Mouse (Mus musculus) urinary bladder, postnatal 10 days (tissue): ENCODE measurements at regions not wholly inside any gene's neighbourhood (a gene's known extent, or its start where the extent isn't known, plus 50 kb on each side); places are given as distances from the start of the nearest gene placed in this dataset.

ENCODE experiments used
- DNase-seq: peaks from one replicate; pipeline ENCODE4 v3.0.0; 2022; ENCODE audit warnings: low spot score

GRCm38 (mm10) chr15:67388514-67388913 lies 887.8 kb upstream of the Lrrc6 start:
- no peak for DNase-seq

GRCm38 (mm10) chr15:67386896-67387295 lies 886.2 kb upstream of the Lrrc6 start:
- no peak for DNase-seq

DNA sequence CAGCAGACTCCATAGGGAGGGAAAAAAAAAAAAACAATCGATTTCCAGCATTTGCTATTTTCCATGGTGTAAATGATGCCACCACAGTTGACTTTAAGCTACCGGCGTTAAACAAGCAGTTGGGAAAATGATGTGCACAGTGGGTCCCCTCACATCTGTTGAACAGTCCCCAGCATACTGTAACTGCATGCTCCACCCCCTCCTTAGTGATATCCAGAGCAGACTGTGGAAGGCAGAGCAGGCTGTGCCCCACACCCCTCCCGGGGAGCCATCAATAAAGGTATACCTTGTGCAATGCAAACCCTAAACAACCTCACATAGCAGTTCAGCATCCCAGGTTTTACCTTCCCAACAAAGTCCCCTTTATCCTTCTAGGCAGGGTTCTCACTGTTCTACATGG lies 872.9 kb upstream of the Lrrc6 start:
- DNase-seq, result no peak

DNA sequence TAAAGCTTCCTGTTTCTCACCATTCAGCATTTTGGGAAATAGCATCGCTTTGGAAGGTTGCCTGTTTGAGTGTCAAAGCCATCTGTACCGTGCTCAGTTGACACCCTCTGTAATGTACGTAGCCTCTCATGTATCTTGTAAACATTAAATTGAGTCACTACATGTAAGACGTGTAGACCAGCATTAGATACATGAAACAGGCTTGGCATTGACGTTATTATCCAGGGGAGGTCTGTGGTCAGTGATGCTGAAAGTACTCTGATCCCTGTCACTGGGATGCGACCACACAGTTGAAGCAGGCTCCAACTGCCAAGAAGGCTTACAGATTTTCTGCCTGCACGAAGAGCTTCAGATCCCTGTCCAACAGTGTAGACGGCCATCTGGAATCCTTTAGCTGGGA lies 872.3 kb upstream of the Lrrc6 start:
- DNase-seq, result no peak

GRCm38 (mm10) chr15:67364099-67364756 lies 863.5 kb upstream of the Lrrc6 start:
- no peak for DNase-seq

DNA sequence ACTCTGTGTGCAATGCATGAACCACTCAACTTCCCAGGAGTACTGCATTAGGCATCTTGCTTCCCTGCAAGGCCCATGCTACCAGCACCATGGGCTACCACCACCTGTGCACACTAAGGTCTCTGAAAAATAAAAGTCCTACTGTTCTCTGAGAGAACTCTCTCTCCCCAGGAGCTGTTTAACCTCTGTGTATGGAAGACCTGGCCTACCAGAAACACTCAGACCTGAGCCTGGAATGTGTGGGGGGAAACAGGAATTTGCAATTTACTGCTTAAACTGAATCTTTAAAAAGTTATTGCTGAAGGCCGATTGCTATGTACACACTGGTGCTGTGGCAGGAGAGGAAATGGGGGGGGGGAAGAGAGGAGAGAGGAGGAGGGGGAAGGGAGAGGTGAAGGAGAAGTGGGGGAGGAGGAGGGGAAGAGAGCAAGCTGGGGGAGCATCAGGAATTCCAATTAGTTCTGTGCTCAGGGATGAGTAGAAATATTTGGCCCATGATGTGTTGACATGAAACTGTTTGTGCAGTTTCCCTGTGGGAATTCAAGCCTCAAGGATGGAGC lies 860.4 kb upstream of the Lrrc6 start:
- DNase-seq, result no peak

GRCm38 (mm10) chr15:67357867-67358266 lies 857.2 kb upstream of the Lrrc6 start:
- no peak for DNase-seq

- no peak for DNase-seq
Measured at GRCm38 (mm10) chr15:67355334-67355733, 854.6 kb upstream of the Lrrc6 start.

DNA sequence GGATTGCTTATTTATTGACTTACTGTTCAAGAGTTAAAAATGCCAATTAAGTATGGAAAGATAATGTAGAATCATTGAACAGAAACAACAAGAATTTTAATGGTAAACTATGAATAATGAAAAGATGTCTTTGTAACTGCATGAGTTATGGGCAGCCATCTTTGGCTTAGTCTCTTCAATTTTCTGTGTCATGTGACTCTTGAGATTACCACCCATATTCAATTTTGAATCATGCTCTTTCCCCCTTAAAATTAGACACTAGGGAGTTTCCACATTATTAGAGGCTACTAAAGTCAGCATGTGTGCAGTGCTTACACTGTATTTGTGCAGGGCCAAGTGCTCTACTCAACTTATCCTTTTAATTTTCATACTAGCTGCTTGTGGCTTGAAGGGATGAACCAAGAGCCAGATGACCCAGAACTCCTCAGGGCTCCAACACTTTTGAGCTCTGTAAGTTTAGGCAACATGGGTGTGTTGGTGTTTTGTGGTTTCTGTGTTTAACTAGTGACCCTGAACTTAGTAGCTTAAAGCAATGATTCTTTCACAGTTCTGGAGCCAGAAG lies 854.0 kb upstream of the Lrrc6 start:
- DNase-seq, result no peak

GRCm38 (mm10) chr15:67349501-67349900 lies 848.8 kb upstream of the Lrrc6 start:
- DNase-seq, result no peak

DNA sequence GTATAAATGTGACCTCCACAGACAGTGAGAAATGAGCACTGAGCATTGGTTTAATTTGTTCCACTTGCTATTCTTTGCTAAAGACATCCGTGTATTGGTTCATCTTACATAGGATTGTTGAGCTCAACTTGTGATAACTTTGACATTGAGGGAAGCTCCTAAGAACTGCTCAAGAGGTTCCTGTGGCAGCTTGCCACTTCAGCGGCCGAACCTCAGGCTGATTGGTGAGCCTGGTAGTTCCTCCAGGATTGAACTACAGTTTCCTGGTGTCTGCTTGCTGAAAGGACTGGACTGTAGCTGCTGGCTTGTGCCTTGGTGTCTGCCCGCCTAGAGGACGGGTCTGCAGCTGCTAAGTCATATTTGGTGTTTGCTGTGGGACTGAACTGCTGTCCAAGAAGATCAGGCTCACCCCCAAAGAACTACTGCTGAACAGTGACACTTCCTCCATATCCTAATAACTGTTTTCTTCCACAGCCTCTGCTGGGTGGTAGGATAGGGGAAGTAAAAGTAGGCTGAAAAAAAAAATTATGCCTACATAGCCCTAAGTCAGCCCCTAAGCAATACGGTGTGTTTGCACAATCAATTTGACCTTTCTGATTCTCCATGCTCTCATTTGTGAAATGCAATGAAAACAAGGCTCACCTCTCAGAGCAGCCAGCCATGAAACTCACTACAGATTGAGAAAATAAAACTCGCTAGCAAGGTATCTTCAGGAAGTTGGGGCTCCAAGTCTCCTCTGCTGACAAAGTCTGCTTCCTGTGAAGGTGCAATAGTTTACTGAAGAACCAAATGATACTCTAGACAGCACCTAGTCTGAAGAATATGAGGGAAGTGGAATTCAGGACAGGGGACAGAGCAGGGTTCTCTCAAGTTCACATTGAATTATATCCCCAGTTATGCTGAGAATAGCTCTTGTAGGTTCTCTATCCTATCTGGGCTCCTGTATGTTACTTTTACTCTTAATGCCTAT lies 844.8 kb upstream of the Lrrc6 start:
- DNase-seq, result no peak

GRCm38 (mm10) chr15:67342050-67342449 lies 841.3 kb upstream of the Lrrc6 start:
- DNase-seq, result no peak

DNA sequence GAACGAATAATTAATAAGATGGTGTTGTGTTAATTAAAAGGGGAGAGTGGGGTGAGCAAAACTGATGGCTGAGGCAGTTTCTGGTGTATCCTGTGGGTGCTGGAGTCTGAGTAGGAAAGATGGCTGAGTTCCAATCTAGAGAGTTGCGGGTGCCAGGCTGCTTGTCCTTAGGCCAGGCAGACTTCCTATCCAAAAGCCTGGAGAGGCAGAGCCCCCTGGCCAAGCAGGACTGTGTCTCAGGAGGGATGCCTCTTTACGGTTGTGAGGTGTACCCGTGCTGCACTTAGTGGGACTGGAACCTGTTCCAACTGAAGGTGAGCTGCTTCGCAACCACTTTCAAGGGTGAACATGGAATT lies 836.3 kb upstream of the Lrrc6 start:
- DNase-seq, result no peak

- no peak for DNase-seq
Measured at GRCm38 (mm10) chr15:67336294-67337039, 835.8 kb upstream of the Lrrc6 start.

DNA sequence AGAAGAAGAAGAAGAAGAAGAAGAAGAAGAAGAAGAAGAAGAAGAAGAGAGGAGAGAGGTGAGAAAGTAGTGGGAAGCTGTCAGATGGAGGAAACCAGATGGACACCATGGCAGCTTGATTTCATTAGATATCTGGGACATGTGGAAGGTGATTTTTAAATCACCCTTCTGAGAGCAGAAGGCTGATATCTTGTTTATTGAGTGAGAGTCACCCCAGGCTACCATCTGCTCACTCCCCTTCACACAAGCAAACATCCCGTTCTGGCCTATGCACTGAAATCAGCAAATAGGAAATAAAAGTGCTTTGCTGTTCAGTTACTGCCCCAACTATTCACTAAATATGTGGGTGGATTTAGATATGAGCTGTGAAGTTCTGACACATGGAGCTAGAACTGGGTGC lies 831.8 kb upstream of the Lrrc6 start:
- DNase-seq, result no peak

DNA sequence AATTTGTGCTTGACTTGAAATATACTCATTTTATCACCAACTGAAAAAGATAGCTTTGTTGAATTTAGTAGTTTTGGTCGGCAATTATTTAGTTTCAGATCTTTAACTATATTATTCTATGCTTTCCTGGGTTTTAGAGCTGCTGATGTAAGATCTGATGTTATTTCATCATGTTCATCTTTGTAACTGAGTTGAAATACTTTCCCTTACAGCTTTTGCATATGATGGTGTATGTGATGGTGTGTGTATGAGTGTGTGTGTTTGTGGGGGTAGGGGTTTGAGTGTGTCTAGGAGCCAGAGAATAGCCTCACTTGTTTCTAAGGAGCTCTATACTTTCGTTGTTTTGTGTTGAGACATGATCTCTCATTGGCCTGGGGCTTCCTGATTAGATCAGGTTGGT lies 819.6 kb upstream of the Lrrc6 start:
- no peak for DNase-seq

- DNase-seq, result no peak
Measured at GRCm38 (mm10) chr15:67315202-67315601, 814.5 kb upstream of the Lrrc6 start.

- DNase-seq, result no peak
Measured at GRCm38 (mm10) chr15:67313648-67314047, 812.9 kb upstream of the Lrrc6 start.

GRCm38 (mm10) chr15:67305681-67306080 lies 805.0 kb upstream of the Lrrc6 start:
- no peak for DNase-seq

- no peak for DNase-seq
Measured at GRCm38 (mm10) chr15:67303804-67304203, 803.1 kb upstream of the Lrrc6 start.

- DNase-seq, result no peak
Measured at GRCm38 (mm10) chr15:67301871-67302363, 801.2 kb upstream of the Lrrc6 start.

- no peak for DNase-seq
Measured at GRCm38 (mm10) chr15:67301024-67301423, 800.3 kb upstream of the Lrrc6 start.
